Mouse (Mus musculus): ENCODE measurements around the gene Gas6. TPM values are rescaled to one million over a fixed set of nuclear protein-coding genes. Genes with fewer than 3 reads are reported as not detected.
A peak's percentile ranks its signal among the peaks of the same experiment; 100 is the strongest.

Gene Gas6
- polyA plus RNA-seq, 1 experiment from 2014 or later = 67.4 TPM

GRCm38 (mm10) chr8:13529891-13530316, 35.6 kb upstream of the Gas6 start:
- Histone ChIP-seq H3K9me3 (ENCODE audit: control insufficient read depth, low read length) (no peaks in the 10 kb centered on the region), H3K9ac (ENCODE audit: low read depth, low read length) (no peak overlapping the region), H3K4me1 (ENCODE audit: control insufficient read depth, insufficient read depth, low read depth, low read length) (peaks cover 23% of the 10 kb centered on the region), H3K27ac (ENCODE audit: low read depth, low read length) (peak overlapping the region; percentile 73), H3K27me3 (replicated peaks; ENCODE audit: control insufficient read depth, insufficient read depth, low read length) (no peaks in the 10 kb centered on the region), H3K36me3 (ENCODE audit: control insufficient read depth, insufficient read depth, low read length) (no peaks in the 10 kb centered on the region), H3K4me3 (ENCODE audit: low read length) (no peak overlapping the region), H3K4me2 (ENCODE audit: low read length) (no peak overlapping the region)
- ATAC-seq = peak; percentile 85
- WGBS = 60% methylated on average over 7 of the region's 7 CpGs

GRCm38 (mm10) chr8:13529011-13529840, 34.9 kb upstream of the Gas6 start:
- peak; percentile 25 for ATAC-seq
- peaks cover 23% of the 10 kb centered on the region for H3K4me1 ChIP-seq (ENCODE audit: control insufficient read depth, insufficient read depth, low read depth, low read length)
- no peaks in the 10 kb centered on the region for H3K27me3 ChIP-seq (replicated peaks; ENCODE audit: control insufficient read depth, insufficient read depth, low read length)
- no peaks in the 10 kb centered on the region for H3K9me3 ChIP-seq (ENCODE audit: control insufficient read depth, low read length)
- H3K4me3 ChIP-seq (ENCODE audit: low read length) = no peak overlapping the region
- H3K27ac ChIP-seq (ENCODE audit: low read depth, low read length) = peak overlapping the region; percentile 73
- WGBS = 73% methylated on average over 15 of the region's 15 CpGs
- no peaks in the 10 kb centered on the region for H3K36me3 ChIP-seq (ENCODE audit: control insufficient read depth, insufficient read depth, low read length)
- H3K4me2 ChIP-seq (ENCODE audit: low read length) = no peak overlapping the region
- no peak overlapping the region for H3K9ac ChIP-seq (ENCODE audit: low read depth, low read length)

DNA sequence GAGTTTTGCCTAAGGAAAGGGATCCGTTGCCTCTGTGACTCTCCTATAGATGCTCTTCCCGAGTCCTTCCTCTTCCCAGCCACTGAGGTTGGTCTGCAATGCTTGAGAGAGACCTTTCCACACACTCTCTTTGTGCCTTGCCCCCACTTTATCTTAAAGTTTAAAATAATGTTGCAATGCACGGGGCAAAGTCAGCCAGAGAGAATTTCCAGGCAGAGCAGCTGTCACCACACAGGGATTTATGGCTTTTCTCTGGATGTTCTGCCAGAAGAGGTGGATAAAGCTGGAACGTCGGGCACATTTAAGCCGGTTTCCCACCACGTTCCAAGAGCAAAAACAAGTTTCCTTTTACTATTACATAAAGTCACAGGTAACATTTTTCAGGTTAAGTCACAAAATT, 27.1 kb upstream of the Gas6 start:
- H3K27ac ChIP-seq (ENCODE audit: low read depth, low read length) = no peak overlapping the region
- H3K4me2 ChIP-seq (ENCODE audit: low read length) = no peak overlapping the region
- no peak overlapping the region for H3K9ac ChIP-seq (ENCODE audit: low read depth, low read length)
- ATAC-seq = no peak
- no peaks in the 10 kb centered on the region for H3K9me3 ChIP-seq (ENCODE audit: control insufficient read depth, low read length)
- H3K4me3 ChIP-seq (ENCODE audit: low read length) = no peak overlapping the region
- H3K36me3 ChIP-seq (ENCODE audit: control insufficient read depth, insufficient read depth, low read length) = no peaks in the 10 kb centered on the region
- H3K27me3 ChIP-seq (replicated peaks; ENCODE audit: control insufficient read depth, insufficient read depth, low read length) = no peaks in the 10 kb centered on the region
- H3K4me1 ChIP-seq (ENCODE audit: control insufficient read depth, insufficient read depth, low read depth, low read length) = no peaks in the 10 kb centered on the region
- WGBS = 67% methylated on average over 7 of the region's 7 CpGs

DNA sequence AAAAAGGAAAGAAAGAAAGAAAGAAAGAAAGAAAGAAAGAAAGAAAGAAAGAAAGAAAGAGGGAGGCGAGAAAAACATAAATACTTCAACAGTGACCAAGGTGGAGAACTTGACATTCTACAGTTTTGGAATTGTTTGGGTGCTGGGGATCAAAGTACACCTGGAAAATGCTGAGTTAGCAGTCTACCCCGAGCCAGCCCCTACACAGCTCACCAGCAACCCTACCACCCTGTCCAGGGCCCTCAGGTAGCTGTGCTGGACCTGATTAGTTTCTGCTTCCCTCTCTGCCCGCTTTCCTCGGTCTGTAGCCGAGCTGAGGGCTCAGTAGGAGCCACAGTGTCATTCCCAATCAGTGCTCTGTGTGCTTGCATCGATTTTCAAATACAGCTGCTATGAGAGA, 26.1 kb upstream of the Gas6 start:
- Histone ChIP-seq H3K4me1 (ENCODE audit: control insufficient read depth, insufficient read depth, low read depth, low read length) (no peaks in the 10 kb centered on the region), H3K4me3 (ENCODE audit: low read length) (no peak overlapping the region), H3K27ac (ENCODE audit: low read depth, low read length) (no peak overlapping the region), H3K9me3 (ENCODE audit: control insufficient read depth, low read length) (no peaks in the 10 kb centered on the region), H3K9ac (ENCODE audit: low read depth, low read length) (no peak overlapping the region), H3K36me3 (ENCODE audit: control insufficient read depth, insufficient read depth, low read length) (no peaks in the 10 kb centered on the region), H3K4me2 (ENCODE audit: low read length) (no peak overlapping the region), H3K27me3 (replicated peaks; ENCODE audit: control insufficient read depth, insufficient read depth, low read length) (no peaks in the 10 kb centered on the region)
- 68% methylated on average over 6 of the region's 6 CpGs for WGBS
- ATAC-seq = no peak

DNA sequence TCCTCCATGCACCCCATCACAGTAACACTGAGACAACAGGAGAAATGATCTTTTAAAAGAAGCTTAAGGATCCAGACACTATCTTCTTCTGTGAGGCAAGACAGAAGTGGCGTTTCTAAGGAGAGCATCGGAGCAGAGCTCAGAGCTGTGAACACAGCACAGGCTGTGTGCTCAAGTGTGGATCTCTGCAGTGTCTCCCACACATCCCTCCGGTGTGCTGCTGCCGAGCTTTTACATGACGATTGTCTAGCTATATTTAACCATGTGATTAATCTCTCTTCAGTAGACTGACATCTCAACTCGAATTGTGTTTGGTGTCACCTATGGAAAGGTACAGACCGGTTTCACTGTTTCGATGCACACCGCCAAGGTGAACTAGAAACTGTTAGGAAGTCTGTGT, 25.2 kb upstream of the Gas6 start:
- H3K27me3 ChIP-seq (replicated peaks; ENCODE audit: control insufficient read depth, insufficient read depth, low read length) = no peaks in the 10 kb centered on the region
- ATAC-seq = no peak
- H3K27ac ChIP-seq (ENCODE audit: low read depth, low read length) = no peak overlapping the region
- no peaks in the 10 kb centered on the region for H3K36me3 ChIP-seq (ENCODE audit: control insufficient read depth, insufficient read depth, low read length)
- H3K9me3 ChIP-seq (ENCODE audit: control insufficient read depth, low read length) = no peaks in the 10 kb centered on the region
- H3K4me1 ChIP-seq (ENCODE audit: control insufficient read depth, insufficient read depth, low read depth, low read length) = no peaks in the 10 kb centered on the region
- H3K4me3 ChIP-seq (ENCODE audit: low read length) = no peak overlapping the region
- H3K9ac ChIP-seq (ENCODE audit: low read depth, low read length) = no peak overlapping the region
- H3K4me2 ChIP-seq (ENCODE audit: low read length) = no peak overlapping the region
- 88% methylated on average over 9 of the region's 9 CpGs for WGBS

- Histone ChIP-seq H3K27ac (ENCODE audit: low read depth, low read length) (no peak overlapping the region), H3K9me3 (ENCODE audit: control insufficient read depth, low read length) (no peaks in the 10 kb centered on the region), H3K4me1 (ENCODE audit: control insufficient read depth, insufficient read depth, low read depth, low read length) (no peaks in the 10 kb centered on the region), H3K36me3 (ENCODE audit: control insufficient read depth, insufficient read depth, low read length) (no peaks in the 10 kb centered on the region), H3K4me2 (ENCODE audit: low read length) (no peak overlapping the region), H3K4me3 (ENCODE audit: low read length) (no peak overlapping the region), H3K27me3 (replicated peaks; ENCODE audit: control insufficient read depth, insufficient read depth, low read length) (no peaks in the 10 kb centered on the region), H3K9ac (ENCODE audit: low read depth, low read length) (no peak overlapping the region)
- WGBS = 89% methylated on average over 6 of the region's 6 CpGs
- no peak for ATAC-seq
These were observed 23.0 kb upstream of the Gas6 start for GRCm38 (mm10) chr8:13517284-13517781.

DNA sequence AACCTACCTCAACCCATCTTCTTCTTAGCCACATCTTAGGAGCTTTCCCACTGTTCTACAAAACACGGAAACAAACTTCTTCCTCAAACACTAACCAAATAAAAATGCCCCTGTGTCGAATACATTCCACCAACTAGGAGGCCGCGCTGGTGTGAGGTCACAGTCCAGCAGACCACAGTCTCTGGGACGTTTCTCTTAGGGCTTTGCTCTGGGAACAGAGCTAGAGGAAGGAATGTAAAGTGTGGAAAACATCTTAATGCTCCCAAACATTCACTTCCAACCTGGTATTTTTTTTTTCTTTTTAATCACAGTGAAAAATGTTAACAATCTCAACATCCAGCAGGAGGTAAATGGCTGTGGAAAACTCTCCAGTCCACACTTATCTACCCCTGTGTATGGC, 22.4 kb upstream of the Gas6 start:
- H3K4me2 ChIP-seq (ENCODE audit: low read length) = no peak overlapping the region
- 84% methylated on average over 5 of the region's 5 CpGs for WGBS
- no peak overlapping the region for H3K27ac ChIP-seq (ENCODE audit: low read depth, low read length)
- H3K4me3 ChIP-seq (ENCODE audit: low read length) = no peak overlapping the region
- H3K9me3 ChIP-seq (ENCODE audit: control insufficient read depth, low read length) = no peaks in the 10 kb centered on the region
- no peaks in the 10 kb centered on the region for H3K27me3 ChIP-seq (replicated peaks; ENCODE audit: control insufficient read depth, insufficient read depth, low read length)
- no peaks in the 10 kb centered on the region for H3K4me1 ChIP-seq (ENCODE audit: control insufficient read depth, insufficient read depth, low read depth, low read length)
- no peak for ATAC-seq
- no peak overlapping the region for H3K9ac ChIP-seq (ENCODE audit: low read depth, low read length)
- no peaks in the 10 kb centered on the region for H3K36me3 ChIP-seq (ENCODE audit: control insufficient read depth, insufficient read depth, low read length)

DNA sequence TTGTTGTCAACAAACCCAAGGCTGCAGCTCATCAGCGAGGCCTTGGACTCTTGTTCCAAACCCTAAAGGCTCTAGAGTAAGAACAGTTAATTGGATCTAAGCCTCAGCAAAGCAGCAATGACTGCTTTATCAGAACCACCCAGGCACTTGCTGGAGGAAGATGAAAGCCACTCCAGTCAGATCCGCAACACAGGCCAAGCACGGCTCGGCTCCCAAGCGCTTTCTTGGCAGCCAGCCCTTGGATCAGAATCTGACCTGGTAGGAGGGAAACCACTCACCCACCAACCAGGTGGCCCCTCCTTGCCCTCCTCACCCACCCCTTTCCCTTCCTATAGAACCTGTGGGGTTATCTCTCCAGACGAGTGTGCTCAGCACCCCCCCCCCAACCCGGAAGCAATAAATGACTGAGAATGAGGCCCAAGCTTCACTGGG, 21.7 kb upstream of the Gas6 start:
- no peak overlapping the region for H3K27ac ChIP-seq (ENCODE audit: low read depth, low read length)
- H3K9me3 ChIP-seq (ENCODE audit: control insufficient read depth, low read length) = no peaks in the 10 kb centered on the region
- H3K27me3 ChIP-seq (replicated peaks; ENCODE audit: control insufficient read depth, insufficient read depth, low read length) = no peaks in the 10 kb centered on the region
- 57% methylated on average over 7 of the region's 7 CpGs for WGBS
- no peak overlapping the region for H3K9ac ChIP-seq (ENCODE audit: low read depth, low read length)
- H3K4me1 ChIP-seq (ENCODE audit: control insufficient read depth, insufficient read depth, low read depth, low read length) = no peaks in the 10 kb centered on the region
- no peaks in the 10 kb centered on the region for H3K36me3 ChIP-seq (ENCODE audit: control insufficient read depth, insufficient read depth, low read length)
- no peak overlapping the region for H3K4me2 ChIP-seq (ENCODE audit: low read length)
- no peak overlapping the region for H3K4me3 ChIP-seq (ENCODE audit: low read length)
- ATAC-seq = no peak

- 85% methylated on average over 5 of the region's 5 CpGs for WGBS
- Histone ChIP-seq H3K4me3 (ENCODE audit: low read length) (no peak overlapping the region), H3K27me3 (replicated peaks; ENCODE audit: control insufficient read depth, insufficient read depth, low read length) (no peaks in the 10 kb centered on the region), H3K36me3 (ENCODE audit: control insufficient read depth, insufficient read depth, low read length) (no peaks in the 10 kb centered on the region), H3K9ac (ENCODE audit: low read depth, low read length) (no peak overlapping the region), H3K4me2 (ENCODE audit: low read length) (no peak overlapping the region), H3K27ac (ENCODE audit: low read depth, low read length) (no peak overlapping the region), H3K4me1 (ENCODE audit: control insufficient read depth, insufficient read depth, low read depth, low read length) (no peaks in the 10 kb centered on the region), H3K9me3 (ENCODE audit: control insufficient read depth, low read length) (no peaks in the 10 kb centered on the region)
- no peak for ATAC-seq
These were observed 19.5 kb upstream of the Gas6 start for GRCm38 (mm10) chr8:13513556-13514370.

Data from hindbrain, embryonic 16.5 days (tissue).